In genomic region chr10:67085916-67086315, GRCm38 (mm10) we compare ENCODE assay signal across 24 mouse cellular contexts.
"Had no signal": no experiment of that assay in that cellular context is flagged by ENCODE, and none has a peak within 500 bp of the region (broad histone marks: within the 10 kb centered on the region; RNA-seq: fewer than 3 reads in every experiment).

No protein-coding gene starts in this region.

- H3K9me3 ChIP-seq: heart, embryonic 10.5 days; hindbrain, embryonic 10.5 days; hindbrain, embryonic 12.5 days; limb, embryonic 13.5 days; limb, embryonic 15.5 days; liver, embryonic 12.5 days had no signal

- H3K27me3 ChIP-seq: heart, embryonic 12.5 days; hindbrain, embryonic 12.5 days; limb, embryonic 15.5 days; liver, embryonic 12.5 days had no signal

- ATAC-seq: inflammation-experienced regulatory T-cells, adult 6 months; liver, embryonic 12.5 days had no signal

- H3K4me1 ChIP-seq: liver, embryonic 12.5 days had no signal

- H3K9ac ChIP-seq: heart, embryonic 12.5 days; hindbrain, embryonic 12.5 days; hindbrain, embryonic 14.5 days; limb, embryonic 13.5 days; limb, embryonic 15.5 days; liver, embryonic 12.5 days; liver, embryonic 14.5 days had no signal

- H3K36me3 ChIP-seq: hindbrain, embryonic 12.5 days; limb, embryonic 13.5 days; limb, embryonic 15.5 days; liver, embryonic 12.5 days had no signal

- H3K4me2 ChIP-seq: heart, embryonic 12.5 days; hindbrain, embryonic 12.5 days; hindbrain, embryonic 14.5 days; limb, embryonic 13.5 days; limb, embryonic 15.5 days; liver, embryonic 12.5 days had no signal

- H3K27ac ChIP-seq: gastrocnemius, adult 2 months; hindbrain, embryonic 10.5 days; hindbrain, embryonic 12.5 days; hindbrain, embryonic 14.5 days; limb, embryonic 13.5 days; limb, embryonic 15.5 days; liver, embryonic 12.5 days; liver, embryonic 14.5 days had no signal

- H3K4me3 ChIP-seq: gastrocnemius, adult 2 months; heart, embryonic 10.5 days; heart, embryonic 12.5 days; hindbrain, embryonic 10.5 days; hindbrain, embryonic 12.5 days; limb, embryonic 13.5 days; limb, embryonic 15.5 days; liver, embryonic 12.5 days had no signal

- DNase-seq: gastrocnemius, adult 2 months; gastrocnemius, postnatal 10 days; gastrocnemius, postnatal 25 days; heart, adult 18-20 months; heart, postnatal 10 days; heart, postnatal 4 days; kidney, adult 18-20 months; kidney, adult 8-10 months; kidney, postnatal 10 days; kidney, postnatal 25 days; kidney, postnatal 4 days; layer of hippocampus, adult 9-11 months; layer of hippocampus, postnatal 36 days; left cerebral cortex, postnatal 4 days had no signal
